ENCODE assay signal across 8 mouse cellular contexts in the genomic region with DNA sequence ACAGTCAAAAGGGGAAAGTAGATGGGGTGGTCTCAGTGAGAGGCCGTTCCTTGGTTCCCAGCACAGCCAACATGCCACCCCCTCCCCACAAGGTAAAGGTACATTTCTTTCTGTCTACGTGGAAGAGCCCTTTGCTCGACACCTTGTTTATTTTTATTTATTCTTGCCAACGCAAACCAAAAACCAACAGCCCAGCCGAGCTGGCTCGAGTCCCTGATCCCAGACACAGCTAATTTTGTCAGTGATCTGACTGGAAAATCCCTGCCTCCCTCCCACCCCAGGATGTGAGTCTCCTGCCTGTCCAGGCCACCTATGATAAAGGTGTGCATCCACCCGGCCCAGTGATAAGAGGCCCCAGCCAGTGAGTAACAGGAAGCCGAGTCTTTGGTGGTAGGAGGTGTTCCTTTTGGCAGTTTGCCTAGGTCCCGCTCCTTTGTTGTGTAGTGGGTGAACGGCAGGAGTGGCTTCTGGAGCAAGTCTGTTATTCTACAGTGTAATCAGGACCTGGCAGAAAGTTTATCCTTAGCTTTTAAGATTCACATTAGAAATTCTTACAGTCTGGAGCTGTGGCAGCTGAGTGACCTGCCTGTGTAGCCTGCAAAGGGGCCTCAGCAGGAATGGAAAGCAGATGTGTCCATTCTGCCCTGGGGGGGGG. TPM values are rescaled to one million over a fixed set of nuclear protein-coding genes. Genes with fewer than 3 reads are reported as not detected.
A peak's percentile ranks its signal among the peaks of the same experiment; 100 is the strongest.
DNase-seq lines count a peak whose midpoint lies in the region; ATAC-seq and TF ChIP-seq lines count a peak whose summit lies in the region.

No protein-coding gene starts in this region.

- no peak for TF ChIP-seq POLR2A in brain, embryonic 14.5 days (IDR thresholded peaks at IDR 0.05; ENCODE audit: borderline replicate concordance, extremely low read depth, insufficient read depth, insufficient read length, poor library complexity, severe bottlenecking)

- 0 out of 2 replicates have a peak overlapping the region, but pooled peaks have one; percentile 14 for H3K9ac ChIP-seq in heart, embryonic 12.5 days

- WGBS in heart, embryonic 12.5 days, result 20% methylated on average over 10 of the region's 10 CpGs

- peak; percentile 81 for ATAC-seq in heart, embryonic 12.5 days (ENCODE audit: insufficient number of reproducible peaks, low FRiP score)

- TF ChIP-seq CTCF in brain, embryonic 14.5 days (IDR thresholded peaks at IDR 0.05; ENCODE audit: borderline replicate concordance, extremely low read depth, insufficient read depth, insufficient read length), result no peak

- peak overlapping the region; percentile 78 for H3K27ac ChIP-seq in heart, embryonic 12.5 days (ENCODE audit: poor library complexity, severe bottlenecking)

- intact Hi-C loops in left cerebral cortex, postnatal 4 days (cut with DNase I), result no loop called here
- intact Hi-C loops in left cerebral cortex, postnatal 36 days (cut with DNase I), result no loop called here

- H3K4me1 ChIP-seq in heart, embryonic 12.5 days (replicated peaks), result peaks cover 30% of the 10 kb centered on the region

- H3K27me3 ChIP-seq in heart, embryonic 12.5 days (replicated peaks), result no peaks in the 10 kb centered on the region

- H3K4me3 ChIP-seq in heart, embryonic 12.5 days, result no peak overlapping the region

- peak overlapping the region; percentile 45 for H3K4me2 ChIP-seq in heart, embryonic 12.5 days

- no peaks in the 10 kb centered on the region for H3K9me3 ChIP-seq in heart, embryonic 12.5 days (replicated peaks)

- DNase-seq in left cerebral cortex, postnatal 4 days, result peak; percentile 19
- DNase-seq in left cerebral cortex, adult 9 months (ENCODE audit: low spot score in 2 of 2), result no peak
- peak; percentile 56 for DNase-seq in brain, embryonic 14.5 days (ENCODE audit: low read depth)
- peak; percentile 69 for DNase-seq in kidney, postnatal 14 days
- DNase-seq in lung, postnatal 4 days, result peak; percentile 62 to 67
- no peak for DNase-seq in left cerebral cortex, postnatal 36 days (ENCODE audit: low spot score in 2 of 2)
- DNase-seq in frontal cortex, postnatal 25 days (ENCODE audit: low spot score in 2 of 2), result no peak

- H3K36me3 ChIP-seq in heart, embryonic 12.5 days, result peaks cover 8% of the 10 kb centered on the region

RNA-seq across cellular contexts. Expression of a gene that starts 36.6 kb away (rescaled TPM):
- total RNA-seq in left cerebral cortex, postnatal 4 days (2021), result 1 to 10 TPM; 5.5 to 5.8 TPM
- 2.9 and 5.4 TPM in 2 replicates for polyA plus RNA-seq in brain, embryonic 14.5 days (2012; rRNA removed)
- 3.7 and 4.0 TPM in 2 replicates for polyA plus RNA-seq in heart, embryonic 12.5 days (2016; fragmentation: Nextera tagmentation; extraction: Ambion mirVana)
- 10 to 100 TPM in 1 of 2 experiments, 1 to 10 TPM in 1; 9.7 to 11.8 TPM for total RNA-seq in left cerebral cortex, postnatal 36 days (2021)

RNA-seq across cellular contexts. Expression of a gene that starts 36.8 kb away (rescaled TPM):
- 100 to 1,000 TPM in 1 of 2 experiments, 10 to 100 TPM in 1; 96.2 to 106 TPM for total RNA-seq in left cerebral cortex, postnatal 4 days (2021)
- 53.2 and 56.2 TPM in 2 replicates for polyA plus RNA-seq in brain, embryonic 14.5 days (2012; rRNA removed)
- polyA plus RNA-seq in heart, embryonic 12.5 days (2016; fragmentation: Nextera tagmentation; extraction: Ambion mirVana), result 29.4 and 30.5 TPM in 2 replicates
- total RNA-seq in left cerebral cortex, postnatal 36 days (2021), result 10 to 100 TPM; 76.5 to 81.5 TPM

Comparison
In these comparisons a context has a peak if more than half of its experiments do, and no peak if none do; other contexts are left out.
1. DNase-seq: peak in left cerebral cortex, postnatal 4 days (single experiment), brain, embryonic 14.5 days (single experiment), kidney, postnatal 14 days (single experiment) and lung, postnatal 4 days (2 of 2); none in left cerebral cortex, adult 9 months (0 of 2), left cerebral cortex, postnatal 36 days (0 of 2) and frontal cortex, postnatal 25 days (0 of 2).